Mouse (Mus musculus) ES-Bruce4 (cell line): ENCODE measurements around the gene Kcnj9. TPM values are rescaled to one million over a fixed set of nuclear protein-coding genes. Genes with fewer than 3 reads are reported as not detected.

Source experiments
- H3K27ac ChIP-seq: 2 replicates; pipeline ENCODE4 v1.5.1; 2012; ENCODE audit warnings: low read length, inconsistent platforms; ENCODE audit not compliant: insufficient read depth
- H3K27me3 ChIP-seq: 2 replicates; pipeline ENCODE4 v1.6.1; 2012; ENCODE audit warnings: mild to moderate bottlenecking, low read length, inconsistent platforms; ENCODE audit not compliant: control insufficient read depth, poor library complexity, insufficient read depth, severe bottlenecking
- H3K36me3 ChIP-seq: 2 replicates; pipeline ENCODE4 v1.6.1; 2012; ENCODE audit warnings: inconsistent platforms, mild to moderate bottlenecking, low read length, moderate library complexity; ENCODE audit not compliant: control insufficient read depth, poor library complexity, insufficient read depth, severe bottlenecking
- H3K4me1 ChIP-seq: one replicate; pipeline ENCODE4 v1.8.1; 2011; ENCODE audit warnings: low read length; ENCODE audit not compliant: control insufficient read depth, insufficient read depth
- H3K4me3 ChIP-seq: 2 replicates; pipeline ENCODE4 v1.5.1; 2011; ENCODE audit warnings: low read depth, mild to moderate bottlenecking, low read length
- H3K9ac ChIP-seq: 2 replicates; pipeline ENCODE4 v1.6.1; 2012; ENCODE audit warnings: low read depth, mild to moderate bottlenecking, inconsistent platforms; ENCODE audit not compliant: poor library complexity, severe bottlenecking
- H3K9me3 ChIP-seq: replicated peaks from 2 replicates; pipeline ENCODE4 v1.6.1; 2012; ENCODE audit warnings: mild to moderate bottlenecking, low read length, inconsistent platforms; ENCODE audit not compliant: control insufficient read depth, poor library complexity, insufficient read depth, severe bottlenecking
- CTCF ChIP-seq: IDR thresholded peaks from one replicate; pipeline ENCODE4 v1.8.1; 2011; ENCODE audit warnings: low read depth, low read length
- EP300 ChIP-seq: IDR thresholded peaks from 2 replicates; pipeline ENCODE4 v1.6.1; 2011; ENCODE audit warnings: low read depth, low read length; ENCODE audit not compliant: insufficient read depth
- POLR2A ChIP-seq: IDR thresholded peaks from one replicate; pipeline ENCODE4 v1.8.1; 2011; ENCODE audit warnings: low read length; ENCODE audit not compliant: insufficient read depth
- polyA plus RNA-seq: library from polyadenylated mRNA; stranded (reverse); fragments of >200 nt; gene quantifications from 2 replicates; pipeline ENCODE4 v1.2.4, GENCODE M21; 2011; ENCODE audit warnings: low read depth; ENCODE audit not compliant: missing spikeins, insufficient read depth, insufficient read length

The Kcnj9 gene
- polyA plus RNA-seq, 1 experiment = not detected

DNA sequence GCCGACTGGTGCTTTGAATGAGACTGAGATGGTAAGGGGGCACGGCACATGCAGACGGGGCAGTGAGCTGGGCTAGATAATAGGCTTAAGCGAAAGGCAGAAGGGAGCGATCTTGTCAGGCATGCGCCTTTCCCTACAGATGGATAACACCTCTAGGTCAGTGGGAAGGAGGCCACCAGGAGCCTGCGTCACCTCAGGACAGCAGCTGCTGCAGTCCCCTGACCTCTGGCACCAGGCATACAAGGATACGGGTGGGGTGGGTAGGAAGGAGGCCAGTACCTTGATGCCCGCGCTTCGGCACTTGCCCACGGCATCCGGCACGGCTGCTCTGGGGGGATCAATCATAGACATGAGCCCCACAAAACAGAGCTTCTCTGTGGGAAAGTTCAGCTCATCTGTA, 44.9 kb downstream of the Kcnj9 start:
- Histone ChIP-seq H3K9ac (no peak overlapping the region), H3K9me3 (no peaks in the 10 kb centered on the region), H3K27me3 (no peaks in the 10 kb centered on the region), H3K27ac (no peak overlapping the region), H3K4me1 (no peaks in the 10 kb centered on the region), H3K36me3 (no peaks in the 10 kb centered on the region), H3K4me3 (no peak overlapping the region)
- TF ChIP-seq EP300 = no peak
- no peak for TF ChIP-seq POLR2A
- no peak for TF ChIP-seq CTCF

DNA sequence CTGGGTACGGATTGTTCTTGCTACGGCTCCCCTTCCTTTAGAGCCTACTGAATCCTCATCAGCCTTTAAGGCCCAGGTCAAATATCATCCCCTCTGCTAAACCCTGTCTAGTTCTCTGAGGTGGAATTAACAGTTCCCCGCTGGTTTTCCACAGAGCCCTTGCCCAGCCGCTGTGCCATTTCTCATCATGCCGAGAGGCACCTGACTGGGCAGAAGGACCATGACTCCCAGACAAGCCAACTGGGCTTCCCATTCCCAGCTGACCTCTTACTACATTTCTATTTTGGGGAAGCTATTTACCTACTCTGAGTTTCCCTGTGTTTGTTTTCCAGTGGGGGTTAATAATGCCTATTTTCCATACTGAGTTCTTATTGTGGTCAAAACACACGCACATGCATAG, 46.0 kb downstream of the Kcnj9 start:
- H3K9ac ChIP-seq = no peak overlapping the region
- no peaks in the 10 kb centered on the region for H3K27me3 ChIP-seq
- no peaks in the 10 kb centered on the region for H3K4me1 ChIP-seq
- H3K4me3 ChIP-seq = no peak overlapping the region
- no peaks in the 10 kb centered on the region for H3K9me3 ChIP-seq
- no peaks in the 10 kb centered on the region for H3K36me3 ChIP-seq
- no peak overlapping the region for H3K27ac ChIP-seq
- TF ChIP-seq POLR2A = no peak
- TF ChIP-seq CTCF = no peak
- TF ChIP-seq EP300 = no peak

DNA sequence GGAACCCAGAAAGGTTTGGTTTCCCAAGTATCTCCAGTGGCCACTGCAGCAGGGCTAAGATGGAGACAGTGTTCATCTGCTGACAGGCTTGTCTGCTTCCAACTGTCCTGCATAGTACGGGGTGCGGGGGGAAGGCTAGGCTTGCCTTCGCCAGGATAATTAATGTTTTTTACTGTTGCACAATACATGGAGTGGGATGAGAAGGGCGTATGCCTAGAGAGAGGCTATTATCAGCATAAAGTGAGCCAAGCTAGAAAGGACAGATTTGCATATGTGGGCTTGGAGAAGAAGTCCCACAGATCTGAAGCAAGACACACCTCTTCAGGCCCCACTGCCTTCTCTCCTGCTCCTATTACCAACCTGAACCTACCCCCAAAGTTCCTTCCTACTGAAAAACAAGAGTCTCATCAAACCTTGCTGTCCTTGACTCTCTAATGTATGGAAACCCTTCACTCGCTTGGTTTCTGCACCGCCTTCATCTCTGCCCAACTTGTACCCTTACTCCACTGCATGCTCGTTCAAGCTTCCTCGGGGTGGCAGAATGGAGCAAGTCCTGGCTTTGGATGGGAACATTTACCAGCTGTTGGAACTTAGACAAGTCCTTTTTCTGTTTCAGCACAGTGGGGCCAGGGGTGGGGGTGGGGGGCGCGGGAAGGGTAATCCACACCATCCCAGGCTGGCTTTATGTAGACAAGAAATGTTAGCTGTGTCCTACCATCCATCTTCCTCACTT, 47.4 kb downstream of the Kcnj9 start:
- Histone ChIP-seq H3K27ac (no peak overlapping the region), H3K9me3 (no peaks in the 10 kb centered on the region), H3K9ac (no peak overlapping the region), H3K36me3 (no peaks in the 10 kb centered on the region), H3K27me3 (no peaks in the 10 kb centered on the region), H3K4me1 (no peaks in the 10 kb centered on the region), H3K4me3 (no peak overlapping the region)
- no peak for TF ChIP-seq POLR2A
- TF ChIP-seq CTCF = no peak
- no peak for TF ChIP-seq EP300

DNA sequence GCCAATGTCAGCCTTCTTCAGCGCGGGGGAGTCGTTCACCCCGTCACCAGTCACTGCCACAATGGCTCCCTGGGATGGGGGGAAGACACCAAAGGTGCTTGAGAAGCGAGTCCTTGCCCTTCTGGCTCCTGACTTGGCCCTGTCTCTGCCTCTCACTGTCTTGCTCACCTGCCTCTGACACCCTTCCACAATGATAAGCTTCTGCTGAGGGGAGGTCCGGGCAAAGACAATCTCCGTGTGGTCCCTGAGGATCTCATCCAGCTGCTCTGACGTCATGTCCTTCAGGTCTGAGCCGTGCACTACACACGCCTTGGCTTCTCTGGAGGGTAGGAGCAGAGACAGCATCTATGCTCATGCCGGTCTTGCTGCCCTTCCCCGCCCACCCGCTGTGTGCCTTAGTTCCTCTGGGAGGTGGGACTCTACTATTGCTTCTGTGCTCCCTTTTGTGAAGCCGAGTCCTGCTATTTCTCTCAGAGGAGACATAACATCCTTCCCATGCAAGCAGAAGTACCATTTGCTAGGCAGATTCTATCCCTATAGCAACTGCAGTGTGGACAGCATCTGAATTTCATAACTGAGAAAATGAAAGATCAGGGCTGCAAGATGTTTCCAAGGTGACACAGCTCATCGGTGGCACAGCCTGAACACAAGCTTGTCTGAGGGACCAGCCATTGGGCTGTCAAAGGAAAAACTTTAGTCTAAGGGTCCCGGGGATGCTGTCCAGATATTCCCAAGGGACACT, 49.2 kb downstream of the Kcnj9 start:
- Histone ChIP-seq H3K4me3 (no peak overlapping the region), H3K36me3 (no peaks in the 10 kb centered on the region), H3K9me3 (no peaks in the 10 kb centered on the region), H3K9ac (no peak overlapping the region), H3K27me3 (no peaks in the 10 kb centered on the region), H3K27ac (no peak overlapping the region), H3K4me1 (no peaks in the 10 kb centered on the region)
- TF ChIP-seq POLR2A = no peak
- TF ChIP-seq EP300 = no peak
- TF ChIP-seq CTCF = no peak

DNA sequence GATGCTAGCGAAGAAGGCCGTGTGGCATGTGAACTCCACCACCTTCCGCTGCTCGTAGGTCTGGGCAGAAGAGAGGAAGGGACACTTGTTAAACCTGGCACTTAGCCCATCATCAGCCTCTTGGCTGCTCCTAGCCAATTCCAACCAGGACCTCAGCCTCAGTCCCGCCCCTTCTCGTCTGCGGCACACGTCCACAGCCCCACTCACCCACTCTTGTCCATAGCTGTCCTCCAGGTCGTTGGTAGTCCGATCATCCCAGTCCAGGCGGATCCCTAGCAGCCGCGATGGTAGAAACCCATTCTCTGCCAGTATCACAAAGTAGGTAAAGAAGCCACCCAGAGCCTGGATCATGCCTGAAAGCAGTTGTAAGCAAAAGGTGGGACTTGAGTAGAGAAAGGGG, 50.8 kb downstream of the Kcnj9 start:
- Histone ChIP-seq H3K9ac (no peak overlapping the region), H3K27ac (no peak overlapping the region), H3K4me1 (no peaks in the 10 kb centered on the region), H3K9me3 (no peaks in the 10 kb centered on the region), H3K4me3 (no peak overlapping the region), H3K27me3 (no peaks in the 10 kb centered on the region), H3K36me3 (no peaks in the 10 kb centered on the region)
- TF ChIP-seq POLR2A (no peak), CTCF (no peak), EP300 (no peak)

DNA sequence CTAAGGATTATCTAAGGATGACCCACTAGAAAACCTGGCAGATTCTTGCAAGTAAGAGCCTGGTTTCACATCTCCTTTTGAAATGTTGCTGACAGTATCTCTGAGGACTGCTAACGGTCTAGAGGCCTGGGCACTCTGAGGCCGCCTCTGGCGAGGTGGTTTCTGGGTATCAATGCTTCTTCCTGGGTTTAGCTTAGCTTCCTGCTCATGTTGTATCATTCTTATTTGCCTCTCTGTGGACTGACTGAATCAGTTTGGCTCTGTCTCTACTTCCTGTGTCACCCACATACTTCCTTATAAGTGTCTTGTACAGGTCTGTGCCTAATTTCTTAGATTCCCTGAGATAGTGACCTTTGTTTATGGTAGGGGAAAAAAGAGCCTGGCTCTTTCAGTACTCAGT, 51.9 kb downstream of the Kcnj9 start:
- H3K9me3 ChIP-seq = no peaks in the 10 kb centered on the region
- no peak overlapping the region for H3K4me3 ChIP-seq
- no peaks in the 10 kb centered on the region for H3K27me3 ChIP-seq
- no peak for TF ChIP-seq CTCF
- no peak for TF ChIP-seq EP300
- no peak for TF ChIP-seq POLR2A
- no peaks in the 10 kb centered on the region for H3K4me1 ChIP-seq
- H3K27ac ChIP-seq = no peak overlapping the region
- no peaks in the 10 kb centered on the region for H3K36me3 ChIP-seq
- H3K9ac ChIP-seq = no peak overlapping the region
